Mouse (Mus musculus) hindbrain, embryonic 12.5 days (tissue): ENCODE results near the gene Zfp536. TPM values are rescaled to one million over a fixed set of nuclear protein-coding genes. Genes with fewer than 3 reads are reported as not detected.
"Not testable (repeated sequence)": the region's sequence is repeated elsewhere in the genome, so short reads cannot be mapped to it uniquely, and the experiment has no call there.

Experiments used
- ATAC-seq: fragments of 200-750 bp; cut with Nextera tagmentation; 2 replicates; pipeline ENCODE4 v1.8.0; 2017; ENCODE audit warnings: moderate TSS enrichment; ENCODE audit not compliant: low FRiP score
- H3K27ac ChIP-seq: fragments of 300-500 bp; sonication (generic); 2 replicates; pipeline ENCODE4 v1.5.1; 2016; ENCODE audit warnings: mild to moderate bottlenecking
- H3K27me3 ChIP-seq: fragments of 300-500 bp; sonication (generic); 2 replicates; pipeline ENCODE4 v1.6.1; 2016; ENCODE audit warnings: mild to moderate bottlenecking
- H3K36me3 ChIP-seq: fragments of 300-500 bp; sonication (generic); 2 replicates; pipeline ENCODE4 v1.6.1; 2016; ENCODE audit warnings: mild to moderate bottlenecking
- H3K4me1 ChIP-seq: fragments of 300-500 bp; sonication (generic); 2 replicates; pipeline ENCODE4 v1.6.1; 2016
- H3K4me2 ChIP-seq: fragments of 300-500 bp; sonication (generic); replicated peaks from 2 replicates; pipeline ENCODE4 v1.6.1; 2016; ENCODE audit warnings: mild to moderate bottlenecking
- H3K4me3 ChIP-seq: fragments of 300-500 bp; sonication (generic); 2 replicates; pipeline ENCODE4 v1.5.1; 2016; ENCODE audit warnings: mild to moderate bottlenecking
- H3K9ac ChIP-seq: fragments of 300-500 bp; sonication (generic); 2 replicates; pipeline ENCODE4 v1.6.1; 2016; ENCODE audit warnings: mild to moderate bottlenecking, moderate library complexity
- H3K9me3 ChIP-seq: fragments of 300-500 bp; sonication (generic); replicated peaks from 2 replicates; pipeline ENCODE4 v1.6.1; 2016; ENCODE audit warnings: mild to moderate bottlenecking
- WGBS: fragments of 180-500 bp; shearing (Covaris S2); methylation state at CpG from one replicate; pipeline ENCODE4 v1.1.7; 2016; 5-methylcytosine and 5-hydroxymethylcytosine counted together
- polyA plus RNA-seq: library from polyadenylated mRNA; unstranded; fragments of >200 nt; fragmentation: Nextera tagmentation; extraction: Ambion mirVana; gene quantifications from 2 replicates; pipeline ENCODE4 v1.2.1, GENCODE M21; 2016

Gene Zfp536
- polyA plus RNA-seq, 1 experiment from 2014 or later, result 49.1 TPM

- ATAC-seq, result no peak
- Histone ChIP-seq H3K27me3 (no peaks in the 10 kb centered on the region), H3K36me3 (no peaks in the 10 kb centered on the region), H3K4me3 (no peak overlapping the region), H3K9ac (no peak overlapping the region), H3K27ac (no peak overlapping the region), H3K4me1 (no peaks in the 10 kb centered on the region), H3K4me2 (no peak overlapping the region), H3K9me3 (no peaks in the 10 kb centered on the region)
- 86% methylated on average over 2 of the region's 2 CpGs for WGBS
Measured at GRCm38 (mm10) chr7:37617880-37618279, 155.6 kb downstream of the Zfp536 start.

- no peak overlapping the region for H3K4me3 ChIP-seq
- no peak overlapping the region for H3K9ac ChIP-seq
- H3K4me2 ChIP-seq, result no peak overlapping the region
- no peaks in the 10 kb centered on the region for H3K4me1 ChIP-seq
- no peaks in the 10 kb centered on the region for H3K27me3 ChIP-seq
- no peaks in the 10 kb centered on the region for H3K9me3 ChIP-seq
- ATAC-seq, result no peak
- no peak overlapping the region for H3K27ac ChIP-seq
- WGBS, result 73% methylated on average over 4 of the region's 4 CpGs
- H3K36me3 ChIP-seq, result no peaks in the 10 kb centered on the region
Measured at GRCm38 (mm10) chr7:37615932-37616331, 157.5 kb downstream of the Zfp536 start.

- Histone ChIP-seq H3K9me3 (no peaks in the 10 kb centered on the region), H3K4me1 (no peaks in the 10 kb centered on the region), H3K36me3 (no peaks in the 10 kb centered on the region), H3K4me2 (no peak overlapping the region), H3K9ac (no peak overlapping the region), H3K27ac (no peak overlapping the region), H3K4me3 (no peak overlapping the region), H3K27me3 (no peaks in the 10 kb centered on the region)
- no peak for ATAC-seq
- 83% methylated on average over 10 of the region's 10 CpGs for whole genome bisulfite sequencing
Measured at GRCm38 (mm10) chr7:37614381-37614780, 159.1 kb downstream of the Zfp536 start.

- ATAC-seq, result no peak
- H3K4me1 ChIP-seq, result no peaks in the 10 kb centered on the region
- H3K9ac ChIP-seq, result no peak overlapping the region
- H3K9me3 ChIP-seq, result no peaks in the 10 kb centered on the region
- H3K27me3 ChIP-seq, result no peaks in the 10 kb centered on the region
- no peak overlapping the region for H3K4me3 ChIP-seq
- WGBS, result 95% methylated on average over 14 of the region's 14 CpGs
- H3K27ac ChIP-seq, result no peak overlapping the region
- no peaks in the 10 kb centered on the region for H3K36me3 ChIP-seq
- no peak overlapping the region for H3K4me2 ChIP-seq
Measured at GRCm38 (mm10) chr7:37608556-37608955, 164.9 kb downstream of the Zfp536 start.

GRCm38 (mm10) chr7:37607906-37608305, 165.5 kb downstream of the Zfp536 start:
- H3K4me3 ChIP-seq, result no peak overlapping the region
- no peak overlapping the region for H3K4me2 ChIP-seq
- no peaks in the 10 kb centered on the region for H3K9me3 ChIP-seq
- peaks cover 3% of the 10 kb centered on the region for H3K4me1 ChIP-seq
- ATAC-seq, result no peak
- no peaks in the 10 kb centered on the region; the same call in 1 of the 2 replicates for H3K27me3 ChIP-seq
- H3K9ac ChIP-seq, result no peak overlapping the region
- WGBS, result 91% methylated on average over 6 of the region's 6 CpGs
- H3K27ac ChIP-seq, result no peak overlapping the region
- no peaks in the 10 kb centered on the region for H3K36me3 ChIP-seq

GRCm38 (mm10) chr7:37606472-37606871, 167.0 kb downstream of the Zfp536 start:
- no peak overlapping the region for H3K4me2 ChIP-seq
- no peak for ATAC-seq
- no peaks in the 10 kb centered on the region for H3K9me3 ChIP-seq
- H3K9ac ChIP-seq, result no peak overlapping the region
- no peaks in the 10 kb centered on the region for H3K36me3 ChIP-seq
- H3K4me1 ChIP-seq, result peaks cover 7% of the 10 kb centered on the region
- no peak overlapping the region for H3K27ac ChIP-seq
- WGBS, result 85% methylated on average over 5 of the region's 5 CpGs
- H3K4me3 ChIP-seq, result no peak overlapping the region
- no peaks in the 10 kb centered on the region; the same call in 1 of the 2 replicates for H3K27me3 ChIP-seq

- not testable (repeated sequence) for H3K9me3 ChIP-seq, H3K27me3 ChIP-seq, H3K27ac ChIP-seq, H3K9ac ChIP-seq, H3K4me2 ChIP-seq, H3K4me3 ChIP-seq, H3K36me3 ChIP-seq
- ATAC-seq, result peak; percentile 68; the same call in 1 of the 2 replicates
- peaks cover 12% of the 10 kb centered on the region for H3K4me1 ChIP-seq
Measured at GRCm38 (mm10) chr7:37603525-37603909, 169.9 kb downstream of the Zfp536 start.

GRCm38 (mm10) chr7:37602871-37603524, 170.4 kb downstream of the Zfp536 start:
- 18% methylated on average over 9 of the region's 9 CpGs for WGBS
- Histone ChIP-seq H3K4me1 (peaks cover 12% of the 10 kb centered on the region), H3K9me3 (no peaks in the 10 kb centered on the region), H3K27me3 (no peaks in the 10 kb centered on the region; the same call in 1 of the 2 replicates), H3K4me2 (no peak overlapping the region), H3K9ac (no peak overlapping the region), H3K36me3 (no peaks in the 10 kb centered on the region), H3K4me3 (no peak overlapping the region), H3K27ac (no peak overlapping the region)
- peak; percentile 43; the same call in 1 of the 2 replicates for ATAC-seq

GRCm38 (mm10) chr7:37600318-37600717, 173.1 kb downstream of the Zfp536 start:
- ATAC-seq, result no peak
- WGBS, result 75% methylated on average over 4 of the region's 4 CpGs
- H3K27ac ChIP-seq, result no peak overlapping the region
- no peaks in the 10 kb centered on the region; the same call in 1 of the 2 replicates for H3K27me3 ChIP-seq
- H3K9me3 ChIP-seq, result no peaks in the 10 kb centered on the region
- H3K4me3 ChIP-seq, result no peak overlapping the region
- no peaks in the 10 kb centered on the region for H3K36me3 ChIP-seq
- H3K4me2 ChIP-seq, result no peak overlapping the region
- H3K4me1 ChIP-seq, result peaks cover 12% of the 10 kb centered on the region
- no peak overlapping the region for H3K9ac ChIP-seq

GRCm38 (mm10) chr7:37594211-37595030, 179.0 kb downstream of the Zfp536 start:
- peak; percentile 40; the same call in 1 of the 2 replicates for ATAC-seq

GRCm38 (mm10) chr7:37593566-37593965, 179.9 kb downstream of the Zfp536 start:
- H3K4me3 ChIP-seq, result no peak overlapping the region
- H3K27ac ChIP-seq, result no peak overlapping the region
- peaks cover 6% of the 10 kb centered on the region; the same call in 1 of the 2 replicates for H3K9me3 ChIP-seq
- H3K4me1 ChIP-seq, result 0 out of 2 replicates have a peak, but pooled peaks cover 6% of the 10 kb centered on the region
- no peak for ATAC-seq
- whole genome bisulfite sequencing, result 91% methylated on average over 6 of the region's 6 CpGs
- no peak overlapping the region for H3K4me2 ChIP-seq
- no peaks in the 10 kb centered on the region for H3K27me3 ChIP-seq
- H3K9ac ChIP-seq, result no peak overlapping the region
- 0 out of 2 replicates have a peak, but pooled peaks cover 3% of the 10 kb centered on the region for H3K36me3 ChIP-seq

More at GRCm38 (mm10) chr7:37594211-37595030, 179.0 kb downstream of the Zfp536 start:
- Histone ChIP-seq H3K9me3 (peaks cover 6% of the 10 kb centered on the region; the same call in 1 of the 2 replicates), H3K9ac (no peak overlapping the region), H3K4me2 (no peak overlapping the region), H3K36me3 (0 out of 2 replicates have a peak, but pooled peaks cover 3% of the 10 kb centered on the region), H3K27ac (no peak overlapping the region), H3K27me3 (no peaks in the 10 kb centered on the region), H3K4me1 (0 out of 2 replicates have a peak, but pooled peaks cover 6% of the 10 kb centered on the region), H3K4me3 (no peak overlapping the region)
- WGBS, result 61% methylated on average over 12 of the region's 12 CpGs

- Histone ChIP-seq H3K9ac (no peak overlapping the region), H3K4me2 (no peak overlapping the region), H3K4me1 (0 out of 2 replicates have a peak, but pooled peaks cover 2% of the 10 kb centered on the region), H3K9me3 (no peaks in the 10 kb centered on the region), H3K36me3 (no peaks in the 10 kb centered on the region), H3K27ac (no peak overlapping the region), H3K27me3 (no peaks in the 10 kb centered on the region), H3K4me3 (no peak overlapping the region)
- 92% methylated on average over 13 of the region's 13 CpGs for WGBS
- no peak for ATAC-seq
Measured at GRCm38 (mm10) chr7:37586694-37587093, 186.7 kb downstream of the Zfp536 start.
